Mouse (Mus musculus) testis, adult 2 months (tissue): ENCODE measurements around the gene Naga. TPM values are rescaled to one million over a fixed set of nuclear protein-coding genes. Genes with fewer than 3 reads are reported as not detected.

Source experiments
- H3K27ac ChIP-seq: fragments of 200-500 bp; 2 replicates; pipeline ENCODE4 v1.5.1; 2012; ENCODE audit warnings: low read depth, low read length; ENCODE audit not compliant: control insufficient read depth, insufficient read depth
- H3K27me3 ChIP-seq: fragments of 200-500 bp; 2 replicates; pipeline ENCODE4 v1.6.1; 2012; ENCODE audit warnings: mild to moderate bottlenecking, low read length, moderate library complexity; ENCODE audit not compliant: control insufficient read depth, insufficient read depth
- H3K36me3 ChIP-seq: fragments of 200-500 bp; 2 replicates; pipeline ENCODE4 v1.6.1; 2012; ENCODE audit warnings: mild to moderate bottlenecking, low read length; ENCODE audit not compliant: control insufficient read depth, insufficient read depth
- H3K4me1 ChIP-seq: fragments of 200-500 bp; 2 replicates; pipeline ENCODE4 v1.6.1; 2012; ENCODE audit warnings: low read length; ENCODE audit not compliant: control insufficient read depth, insufficient read depth
- H3K4me3 ChIP-seq: fragments of 200-500 bp; 2 replicates; pipeline ENCODE4 v1.5.1; 2012; ENCODE audit warnings: low read depth, mild to moderate bottlenecking, low read length, moderate library complexity, mixed read lengths; ENCODE audit not compliant: control insufficient read depth
- CTCF ChIP-seq: fragments of 200-500 bp; IDR thresholded peaks from 2 replicates; pipeline ENCODE4 v1.5.1; 2012; ENCODE audit warnings: low read depth, mild to moderate bottlenecking, inconsistent platforms, low read length, moderate library complexity; ENCODE audit not compliant: control insufficient read depth, insufficient read depth, insufficient replicate concordance
- POLR2A ChIP-seq: fragments of 200-500 bp; IDR thresholded peaks from 2 replicates; pipeline ENCODE4 v1.6.1; 2012; ENCODE audit warnings: low read depth, mild to moderate bottlenecking, inconsistent platforms, low read length, moderate library complexity; ENCODE audit not compliant: control insufficient read depth
- polyA plus RNA-seq: library from polyadenylated mRNA; depleted of rRNA; stranded (reverse); fragments of >200 nt; gene quantifications from 2 replicates; pipeline ENCODE4 v1.2.3, GENCODE M21; 2012; rRNA removed

Gene Naga
- polyA plus RNA-seq, 1 experiment, result 48.9 TPM

DNA sequence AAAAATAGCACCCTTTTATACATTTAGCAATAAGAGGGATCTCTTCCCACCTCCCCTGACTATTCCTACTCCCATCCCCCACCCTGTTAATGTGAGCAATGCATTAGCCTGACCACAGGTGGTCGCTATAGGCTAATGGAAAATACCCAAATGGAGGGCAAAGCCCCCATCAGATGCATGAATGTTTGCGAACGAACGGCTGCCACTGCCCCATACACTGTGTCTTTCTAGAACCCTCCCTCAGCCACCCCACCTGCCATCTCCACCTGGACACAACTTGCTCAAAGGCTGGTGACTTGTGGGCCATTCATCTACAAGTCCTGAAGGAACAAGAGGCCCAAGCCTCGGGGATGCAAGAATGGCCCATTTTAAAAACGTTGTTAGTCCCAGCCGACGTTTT is 44.7 kb downstream of the Naga start:
- Histone ChIP-seq H3K4me3 (no peak overlapping the region), H3K4me1 (peaks cover 3% of the 10 kb centered on the region; the same call in 1 of the 2 replicates), H3K27me3 (no peaks in the 10 kb centered on the region), H3K27ac (no peak overlapping the region), H3K36me3 (no peaks in the 10 kb centered on the region)
- no peak for TF ChIP-seq CTCF
- no peak for TF ChIP-seq POLR2A

GRCm38 (mm10) chr15:82293271-82293711 is 45.4 kb downstream of the Naga start:
- no peak overlapping the region for H3K27ac ChIP-seq
- no peaks in the 10 kb centered on the region for H3K27me3 ChIP-seq
- H3K4me3 ChIP-seq, result no peak overlapping the region
- H3K4me1 ChIP-seq, result peaks cover 3% of the 10 kb centered on the region; the same call in 1 of the 2 replicates
- TF ChIP-seq POLR2A, result no peak
- no peak for TF ChIP-seq CTCF
- H3K36me3 ChIP-seq, result no peaks in the 10 kb centered on the region

DNA sequence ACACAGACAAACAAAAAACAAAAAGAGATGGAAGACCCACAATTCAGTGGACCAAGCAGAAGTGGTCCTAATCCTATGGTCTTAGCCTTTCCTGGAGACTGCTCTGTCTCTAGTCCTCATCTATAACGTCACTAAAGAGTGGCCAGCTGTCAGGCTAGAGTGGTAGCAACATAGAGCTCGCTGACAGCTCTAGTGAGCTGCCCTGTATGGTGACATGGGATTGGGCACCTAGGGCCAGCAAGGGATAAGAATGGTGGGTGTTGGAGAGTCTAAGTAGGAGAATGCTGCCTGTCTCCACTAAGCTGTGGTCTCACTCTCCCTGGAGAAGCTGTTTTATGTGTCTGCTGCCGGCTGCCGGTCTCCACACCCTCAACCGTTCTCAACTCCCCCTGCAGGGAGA is 45.9 kb downstream of the Naga start:
- peaks cover 3% of the 10 kb centered on the region; the same call in 1 of the 2 replicates for H3K4me1 ChIP-seq
- no peak overlapping the region for H3K4me3 ChIP-seq
- H3K36me3 ChIP-seq, result no peaks in the 10 kb centered on the region
- H3K27me3 ChIP-seq, result no peaks in the 10 kb centered on the region
- TF ChIP-seq CTCF, result no peak
- no peak for TF ChIP-seq POLR2A
- H3K27ac ChIP-seq, result no peak overlapping the region

DNA sequence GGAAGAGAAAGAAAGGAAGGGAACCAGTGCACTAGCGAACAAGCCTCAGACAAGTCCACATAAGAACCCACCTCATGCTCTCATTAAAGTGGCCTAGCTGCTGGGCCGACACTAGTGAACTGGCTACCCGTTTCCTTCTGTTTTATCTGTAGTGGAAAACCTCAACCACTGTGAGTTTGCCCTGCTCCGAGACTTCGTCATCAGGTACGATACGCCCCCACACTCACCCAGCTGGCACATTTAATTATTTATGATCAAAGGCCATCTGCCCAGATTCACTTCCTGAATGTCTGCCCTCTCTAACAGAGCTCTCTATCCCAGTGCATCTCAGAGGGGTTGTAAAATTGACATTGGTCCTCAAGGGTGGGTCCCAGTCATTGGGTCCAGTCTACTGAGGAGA is 48.5 kb downstream of the Naga start:
- no peak for TF ChIP-seq POLR2A
- TF ChIP-seq CTCF, result no peak
- Histone ChIP-seq H3K27me3 (no peaks in the 10 kb centered on the region), H3K4me3 (no peak overlapping the region), H3K27ac (no peak overlapping the region), H3K4me1 (peaks cover 7% of the 10 kb centered on the region), H3K36me3 (no peaks in the 10 kb centered on the region)

GRCm38 (mm10) chr15:82286157-82286556 is 52.6 kb downstream of the Naga start:
- H3K36me3 ChIP-seq, result no peaks in the 10 kb centered on the region
- H3K27ac ChIP-seq, result no peak overlapping the region
- H3K4me3 ChIP-seq, result no peak overlapping the region
- TF ChIP-seq POLR2A, result no peak
- peaks cover 4% of the 10 kb centered on the region for H3K4me1 ChIP-seq
- H3K27me3 ChIP-seq, result no peaks in the 10 kb centered on the region

DNA sequence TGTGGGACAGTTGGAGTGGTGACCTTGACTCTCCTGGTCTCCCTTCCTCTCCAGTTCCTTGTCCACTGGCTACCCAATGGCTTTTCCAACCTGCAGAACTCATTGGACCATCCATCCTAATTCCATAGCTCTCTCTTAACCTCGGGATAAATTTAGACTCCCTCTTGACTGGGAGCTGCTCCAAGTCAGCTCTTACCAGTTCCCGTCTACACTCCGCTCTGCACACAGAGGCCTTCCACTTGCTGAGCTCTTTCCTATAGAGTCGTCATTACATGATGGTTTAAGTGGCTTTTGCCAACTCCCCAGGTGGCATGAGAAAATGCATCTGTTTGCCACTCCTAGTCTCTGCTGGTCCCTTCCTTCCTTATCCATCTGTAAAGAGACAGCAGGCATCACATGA is 58.1 kb downstream of the Naga start:
- Histone ChIP-seq H3K4me1 (peaks cover under 1% of the 10 kb centered on the region), H3K4me3 (no peak overlapping the region), H3K27me3 (no peaks in the 10 kb centered on the region), H3K27ac (no peak overlapping the region), H3K36me3 (no peaks in the 10 kb centered on the region)
- TF ChIP-seq CTCF (no peak), POLR2A (no peak)

Other genes starting within 250 kb of the Naga start
- gene Ccdc134, start 211.0 kb downstream of the Naga start, polyA plus RNA-seq, result 18.1 and 19.9 TPM in 2 replicates
- gene Srebf2, start 191.7 kb downstream of the Naga start, polyA plus RNA-seq, result 36.2 and 40.1 TPM in 2 replicates
- gene Shisa8, start 126.1 kb downstream of the Naga start, polyA plus RNA-seq, result 0.31 and 0.61 TPM in 2 replicates
- 7.2 and 8.0 TPM in 2 replicates for gene Tnfrsf13c, start 114.6 kb downstream of the Naga start, polyA plus RNA-seq
- 14.6 and 21.3 TPM in 2 replicates for gene Cenpm, start 94.2 kb downstream of the Naga start, polyA plus RNA-seq
- gene 1500009C09Rik, start 86.5 kb downstream of the Naga start, polyA plus RNA-seq, result 7.8 and 9.4 TPM in 2 replicates
- gene Sept3, start 64.0 kb downstream of the Naga start, polyA plus RNA-seq, result 12.1 and 14.0 TPM in 2 replicates
- 149 and 170 TPM in 2 replicates for gene Wbp2nl, start 40.0 kb downstream of the Naga start, polyA plus RNA-seq
- 5.0 and 5.5 TPM in 2 replicates for gene Pheta2, start within 50 bp of the Naga start, polyA plus RNA-seq
- gene Smdt1, start within 50 bp of the Naga start, polyA plus RNA-seq, result 129 and 140 TPM in 2 replicates
- gene Ndufa6, start 15.4 kb upstream of the Naga start, polyA plus RNA-seq, result 240 and 246 TPM in 2 replicates
- 9.9 and 11.0 TPM in 2 replicates for gene Cyp2d22, start 41.3 kb upstream of the Naga start, polyA plus RNA-seq
- not detected in 2 replicates for gene Cyp2d11, start 55.1 kb upstream of the Naga start, polyA plus RNA-seq
- gene Cyp2d10, start 68.3 kb upstream of the Naga start, polyA plus RNA-seq, result 0.10 TPM in 1 of 2 replicates, not detected in the other
- gene Cyp2d9, start 94.5 kb upstream of the Naga start, polyA plus RNA-seq, result not detected in 2 replicates
- not detected in 2 replicates for gene Cyp2d12, start 216.1 kb upstream of the Naga start, polyA plus RNA-seq